Mouse (Mus musculus): ENCODE results near the gene Mfng. TPM values are rescaled to one million over a fixed set of nuclear protein-coding genes. Genes with fewer than 3 reads are reported as not detected.
A peak's percentile ranks its signal among the peaks of the same experiment; 100 is the strongest.

Mfng gene
- polyA plus RNA-seq, 1 experiment, result 15.7 TPM

DNA sequence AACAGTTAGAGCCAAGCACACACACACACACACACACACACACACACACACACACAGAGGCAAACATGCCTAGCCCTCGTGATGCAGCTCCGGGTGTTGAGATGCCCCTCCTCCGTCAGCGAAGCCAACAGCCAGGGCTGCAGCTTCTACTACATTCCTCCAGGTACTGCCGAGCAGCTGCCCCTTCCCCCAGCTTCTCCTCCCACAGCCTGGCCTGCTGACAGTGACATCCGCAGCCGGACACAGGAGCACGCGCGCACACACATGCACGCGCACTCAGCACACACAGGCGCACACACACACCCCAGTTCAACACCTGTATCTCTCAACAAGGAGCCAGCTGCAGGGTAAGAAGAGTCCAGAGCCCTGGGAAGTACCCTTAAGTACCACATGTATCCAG, 56.3 kb downstream of the Mfng start:
- Histone ChIP-seq H3K27ac (ENCODE audit: insufficient read depth, low read depth, low read length) (no peak overlapping the region), H3K36me3 (ENCODE audit: control insufficient read depth, insufficient read depth, low read length) (no peaks in the 10 kb centered on the region), H3K27me3 (replicated peaks; ENCODE audit: control insufficient read depth, insufficient read depth, low read length) (0 out of 2 replicates have a peak, but pooled peaks cover 2% of the 10 kb centered on the region), H3K4me3 (ENCODE audit: insufficient read depth, low read depth, low read length) (no peak overlapping the region), H3K4me1 (ENCODE audit: control insufficient read depth, insufficient read depth, low read length) (no peaks in the 10 kb centered on the region)
- DNase-seq, result no peak
- WGBS, result 38% methylated on average over 13 of the region's 13 CpGs
- TF ChIP-seq POLR2A (IDR thresholded peaks at IDR 0.05; ENCODE audit: low read depth, low read length) (no peak), CTCF (conservative IDR thresholded peaks at IDR 0.05; ENCODE audit: insufficient read depth, insufficient read length, low read depth, low read length) (no peak)

DNA sequence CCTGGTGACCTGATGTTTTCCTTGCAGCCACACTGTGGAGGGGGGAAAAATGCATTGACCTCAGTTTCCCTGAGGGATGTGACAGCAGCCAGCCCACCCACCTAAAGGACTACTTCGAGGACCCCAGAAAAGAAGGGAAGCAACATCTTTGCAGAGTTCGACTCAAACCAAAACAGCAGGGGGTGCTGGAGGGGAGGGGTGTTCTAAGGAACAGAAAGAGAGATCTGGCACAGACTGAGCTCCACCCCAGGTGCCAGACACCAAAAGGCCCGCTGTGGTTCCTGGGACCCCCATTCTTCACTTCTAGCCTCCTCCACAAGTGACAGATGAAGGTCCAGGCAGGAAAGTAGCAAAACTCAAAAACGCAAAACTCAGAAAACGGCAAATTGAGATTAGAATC, 57.4 kb downstream of the Mfng start:
- Histone ChIP-seq H3K27me3 (replicated peaks; ENCODE audit: control insufficient read depth, insufficient read depth, low read length) (0 out of 2 replicates have a peak, but pooled peaks cover 2% of the 10 kb centered on the region), H3K4me1 (ENCODE audit: control insufficient read depth, insufficient read depth, low read length) (no peaks in the 10 kb centered on the region), H3K36me3 (ENCODE audit: control insufficient read depth, insufficient read depth, low read length) (no peaks in the 10 kb centered on the region), H3K27ac (ENCODE audit: insufficient read depth, low read depth, low read length) (no peak overlapping the region), H3K4me3 (ENCODE audit: insufficient read depth, low read depth, low read length) (no peak overlapping the region)
- TF ChIP-seq CTCF (conservative IDR thresholded peaks at IDR 0.05; ENCODE audit: insufficient read depth, insufficient read length, low read depth, low read length), result no peak
- no peak for TF ChIP-seq POLR2A (IDR thresholded peaks at IDR 0.05; ENCODE audit: low read depth, low read length)
- no peak for DNase-seq
- 37% methylated on average over 5 of the region's 5 CpGs for WGBS

DNA sequence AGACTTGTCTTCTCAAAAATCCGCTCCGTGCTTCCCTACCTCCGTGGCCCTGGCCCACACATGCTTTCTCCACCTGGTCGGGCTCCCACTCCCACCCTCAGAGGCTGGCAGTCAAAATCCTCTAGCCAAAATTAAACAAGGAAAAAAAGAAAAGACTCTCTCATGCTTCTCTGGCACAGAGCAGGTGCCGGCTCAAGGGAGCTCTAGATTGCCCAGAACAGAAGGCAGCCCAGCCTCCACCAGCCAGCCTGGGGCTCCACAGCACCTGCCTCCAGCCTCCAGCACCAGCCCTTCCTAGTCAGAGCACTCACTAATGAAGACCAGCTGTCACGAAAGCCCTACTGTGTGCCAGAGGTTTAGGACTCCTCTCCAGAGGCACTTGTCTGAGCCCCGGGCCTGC, 59.5 kb downstream of the Mfng start:
- Histone ChIP-seq H3K4me3 (ENCODE audit: insufficient read depth, low read depth, low read length) (no peak overlapping the region), H3K36me3 (ENCODE audit: control insufficient read depth, insufficient read depth, low read length) (no peaks in the 10 kb centered on the region), H3K27me3 (replicated peaks; ENCODE audit: control insufficient read depth, insufficient read depth, low read length) (0 out of 2 replicates have a peak, but pooled peaks cover 2% of the 10 kb centered on the region), H3K27ac (ENCODE audit: insufficient read depth, low read depth, low read length) (no peak overlapping the region), H3K4me1 (ENCODE audit: control insufficient read depth, insufficient read depth, low read length) (no peaks in the 10 kb centered on the region)
- DNase-seq, result no peak
- 82% methylated on average over 7 of the region's 7 CpGs for WGBS
- TF ChIP-seq CTCF (conservative IDR thresholded peaks at IDR 0.05; ENCODE audit: insufficient read depth, insufficient read length, low read depth, low read length), result no peak
- no peak for TF ChIP-seq POLR2A (IDR thresholded peaks at IDR 0.05; ENCODE audit: low read depth, low read length)

DNA sequence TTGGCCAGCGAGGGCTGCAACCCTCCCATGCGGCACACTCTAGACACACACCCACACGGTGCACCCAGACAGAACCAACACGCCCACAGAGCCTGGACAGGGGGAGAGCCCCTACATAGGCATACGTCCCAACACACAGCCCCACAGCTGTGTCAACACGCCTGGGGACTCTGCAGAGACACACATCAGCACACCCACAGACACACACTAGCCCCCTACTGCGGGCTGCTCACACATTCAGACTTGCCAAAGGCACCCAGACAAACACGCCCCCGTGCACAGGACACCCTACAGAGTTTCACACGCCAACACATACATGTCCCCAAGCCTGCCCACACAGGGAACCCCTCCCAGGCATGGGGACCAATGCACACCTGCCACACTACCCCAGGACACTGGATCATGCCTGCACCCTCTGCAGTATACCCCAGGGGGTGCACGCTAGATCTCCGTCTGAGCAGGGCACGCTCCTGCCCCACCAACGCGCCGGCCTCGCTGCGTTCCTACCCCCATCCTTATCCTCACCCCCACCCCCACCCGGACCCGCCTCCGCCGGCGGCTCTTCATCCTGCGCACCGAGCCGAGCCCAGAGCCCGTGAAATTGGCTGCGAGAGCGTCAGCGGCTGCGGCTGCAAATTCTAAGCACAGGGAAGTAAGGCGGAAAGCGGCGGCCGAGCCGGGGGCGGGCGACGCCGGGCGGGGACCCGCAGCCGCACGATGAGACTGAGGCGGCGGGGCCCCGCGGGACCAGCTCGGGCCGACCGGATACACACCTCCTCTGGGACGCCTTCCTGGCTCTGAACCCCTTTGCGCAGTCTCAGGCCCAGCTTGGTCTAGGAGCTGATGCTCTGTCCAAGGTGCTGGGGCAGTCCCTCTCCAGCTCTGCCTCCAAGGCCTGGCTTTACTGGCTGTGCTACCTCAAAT, 60.7 kb downstream of the Mfng start:
- H3K27ac ChIP-seq (ENCODE audit: insufficient read depth, low read depth, low read length), result no peak overlapping the region
- H3K27me3 ChIP-seq (replicated peaks; ENCODE audit: control insufficient read depth, insufficient read depth, low read length), result no peaks in the 10 kb centered on the region
- no peaks in the 10 kb centered on the region for H3K4me1 ChIP-seq (ENCODE audit: control insufficient read depth, insufficient read depth, low read length)
- TF ChIP-seq CTCF (conservative IDR thresholded peaks at IDR 0.05; ENCODE audit: insufficient read depth, insufficient read length, low read depth, low read length) (no peak), POLR2A (IDR thresholded peaks at IDR 0.05; ENCODE audit: low read depth, low read length) (no peak)
- peak; percentile 14 for DNase-seq
- no peak overlapping the region for H3K4me3 ChIP-seq (ENCODE audit: insufficient read depth, low read depth, low read length)
- H3K36me3 ChIP-seq (ENCODE audit: control insufficient read depth, insufficient read depth, low read length), result no peaks in the 10 kb centered on the region
- WGBS, result 5% methylated on average over 53 of the region's 53 CpGs

DNA sequence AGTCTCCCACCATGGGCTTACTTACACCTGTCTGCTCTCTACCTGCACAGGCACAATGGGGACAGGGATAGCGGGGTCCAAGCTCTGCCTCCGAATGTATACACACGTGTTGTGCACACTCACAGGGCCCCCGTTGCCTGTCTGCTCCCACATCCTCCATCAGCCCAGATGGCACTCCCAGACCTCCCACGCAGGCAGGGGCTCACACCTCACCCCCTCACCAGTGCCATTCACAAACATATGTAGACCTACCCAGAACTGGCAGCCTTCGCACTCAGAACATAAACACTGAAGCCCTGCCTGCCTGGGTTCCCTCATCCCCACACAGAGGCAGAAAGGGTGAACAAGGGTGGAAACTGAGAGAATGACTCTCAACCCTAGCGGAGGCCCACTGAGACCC, 61.3 kb downstream of the Mfng start:
- no peaks in the 10 kb centered on the region for H3K36me3 ChIP-seq (ENCODE audit: control insufficient read depth, insufficient read depth, low read length)
- no peak for DNase-seq
- no peaks in the 10 kb centered on the region for H3K4me1 ChIP-seq (ENCODE audit: control insufficient read depth, insufficient read depth, low read length)
- no peak overlapping the region for H3K4me3 ChIP-seq (ENCODE audit: insufficient read depth, low read depth, low read length)
- no peaks in the 10 kb centered on the region for H3K27me3 ChIP-seq (replicated peaks; ENCODE audit: control insufficient read depth, insufficient read depth, low read length)
- no peak overlapping the region for H3K27ac ChIP-seq (ENCODE audit: insufficient read depth, low read depth, low read length)
- WGBS, result 47% methylated on average over 7 of the region's 7 CpGs
- no peak for TF ChIP-seq CTCF (conservative IDR thresholded peaks at IDR 0.05; ENCODE audit: insufficient read depth, insufficient read length, low read depth, low read length)
- TF ChIP-seq POLR2A (IDR thresholded peaks at IDR 0.05; ENCODE audit: low read depth, low read length), result no peak

DNA sequence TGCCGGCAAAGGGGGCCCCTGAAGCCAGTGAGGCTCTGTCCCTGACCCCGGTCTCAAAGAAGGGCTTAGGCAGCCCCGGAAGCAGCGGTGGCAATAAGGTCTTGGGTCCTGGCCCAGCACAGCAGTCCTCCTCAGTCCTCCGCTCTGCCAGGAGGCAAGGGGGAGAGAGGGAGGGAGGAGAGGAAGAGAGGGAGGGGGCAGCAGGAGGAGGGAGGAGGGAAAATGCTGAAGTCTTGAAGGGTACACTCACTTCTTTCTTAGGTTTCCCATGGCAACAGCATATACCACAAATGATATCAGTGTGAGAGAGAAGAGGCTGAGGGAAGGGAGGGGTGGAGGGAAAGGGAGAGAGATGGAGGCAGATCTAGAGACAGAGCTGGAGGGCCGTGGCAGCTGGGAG, 62.6 kb downstream of the Mfng start:
- 50% methylated on average over 6 of the region's 6 CpGs for WGBS
- no peaks in the 10 kb centered on the region for H3K27me3 ChIP-seq (replicated peaks; ENCODE audit: control insufficient read depth, insufficient read depth, low read length)
- H3K36me3 ChIP-seq (ENCODE audit: control insufficient read depth, insufficient read depth, low read length), result no peaks in the 10 kb centered on the region
- H3K27ac ChIP-seq (ENCODE audit: insufficient read depth, low read depth, low read length), result no peak overlapping the region
- no peak for TF ChIP-seq POLR2A (IDR thresholded peaks at IDR 0.05; ENCODE audit: low read depth, low read length)
- TF ChIP-seq CTCF (conservative IDR thresholded peaks at IDR 0.05; ENCODE audit: insufficient read depth, insufficient read length, low read depth, low read length), result no peak
- H3K4me1 ChIP-seq (ENCODE audit: control insufficient read depth, insufficient read depth, low read length), result no peaks in the 10 kb centered on the region
- no peak for DNase-seq
- no peak overlapping the region for H3K4me3 ChIP-seq (ENCODE audit: insufficient read depth, low read depth, low read length)

DNA sequence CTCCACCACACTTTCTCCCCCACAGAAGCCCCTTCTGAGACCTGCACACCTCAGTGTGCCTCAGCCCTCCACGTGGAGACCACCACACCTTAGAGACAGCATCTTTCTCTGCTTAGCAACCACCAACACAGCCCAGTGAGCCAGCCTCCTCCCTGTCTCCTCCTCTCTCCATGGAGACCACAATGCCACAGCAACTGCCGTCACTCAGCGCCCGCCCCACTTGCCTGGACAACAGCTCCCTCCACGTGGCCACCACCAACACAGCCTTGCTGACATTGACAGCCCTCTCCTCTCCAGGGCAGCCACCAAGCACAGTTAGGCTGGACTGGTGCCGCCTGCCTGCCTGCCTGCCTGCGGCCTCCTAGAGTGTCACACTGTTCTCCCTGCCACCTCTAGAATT, 63.5 kb downstream of the Mfng start:
- Histone ChIP-seq H3K36me3 (ENCODE audit: control insufficient read depth, insufficient read depth, low read length) (no peaks in the 10 kb centered on the region), H3K4me3 (ENCODE audit: insufficient read depth, low read depth, low read length) (no peak overlapping the region), H3K27me3 (replicated peaks; ENCODE audit: control insufficient read depth, insufficient read depth, low read length) (no peaks in the 10 kb centered on the region), H3K4me1 (ENCODE audit: control insufficient read depth, insufficient read depth, low read length) (no peaks in the 10 kb centered on the region), H3K27ac (ENCODE audit: insufficient read depth, low read depth, low read length) (no peak overlapping the region)
- TF ChIP-seq CTCF (conservative IDR thresholded peaks at IDR 0.05; ENCODE audit: insufficient read depth, insufficient read length, low read depth, low read length) (no peak), POLR2A (IDR thresholded peaks at IDR 0.05; ENCODE audit: low read depth, low read length) (no peak)
- 33% methylated on average over 7 of the region's 7 CpGs for WGBS
- no peak for DNase-seq

All from kidney, adult 2 months (tissue).